Mouse (Mus musculus) hematopoietic multipotent progenitor cell, adult 10-12 weeks (in vitro differentiated cells): ENCODE measurements around the gene 4931428L18Rik. TPM values are rescaled to one million over a fixed set of nuclear protein-coding genes. Genes with fewer than 3 reads are reported as not detected.

Experiments
- polyA plus RNA-seq: library from polyadenylated mRNA; stranded (reverse); fragments of >175 nt; gene quantifications from 2 replicates; pipeline ENCODE4 v1.2.3, GENCODE M21; 2012; ENCODE audit warnings: low replicate concordance

4931428L18Rik gene
- polyA plus RNA-seq: not detected in 2 replicates

DNA sequence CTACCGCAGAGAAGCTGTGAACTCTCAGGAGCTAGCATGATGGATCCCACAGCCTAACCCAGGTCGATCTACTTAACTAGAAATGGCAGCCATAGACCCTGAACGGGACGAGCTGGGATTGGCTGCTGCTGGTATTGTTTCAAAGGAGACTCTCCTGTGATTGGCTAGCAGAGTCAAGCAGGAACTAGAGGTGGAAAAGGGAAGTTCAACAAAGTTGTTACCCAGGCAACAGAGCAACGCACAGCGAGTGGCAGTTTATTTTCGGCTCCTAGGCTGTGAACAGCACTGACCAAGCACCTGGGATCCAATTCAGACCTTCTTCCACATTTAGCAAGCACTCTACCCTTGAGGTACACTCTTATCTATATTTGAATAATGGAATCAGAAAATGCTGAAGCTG lies at the start of gene 4931428L18Rik, which contains the start of gene Pih1d3:
Gene 4931428L18Rik (minus strand): TSS at position 121 of the 400 bp plus-strand sequence.
Gene Pih1d3 (plus strand): TSS at position 275 of the 400 bp plus-strand sequence.

DNA sequence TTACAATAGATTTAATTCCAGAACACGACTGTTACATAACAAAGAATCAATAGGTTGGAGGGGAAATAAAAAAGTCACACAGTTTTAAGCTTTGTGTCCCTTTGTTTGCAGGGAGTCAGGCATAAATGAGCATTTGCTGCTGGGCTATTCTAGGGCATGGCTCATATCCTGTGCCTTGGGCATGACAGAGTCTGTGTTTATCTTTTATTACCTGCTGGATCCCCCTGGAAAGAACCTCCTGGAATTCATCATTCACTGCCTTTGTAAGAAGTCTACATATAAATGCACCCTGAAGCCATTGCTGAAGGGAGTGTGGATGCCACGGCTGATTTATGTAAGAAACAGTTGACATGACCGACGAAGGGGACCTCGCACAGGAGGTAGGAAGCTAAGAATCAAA lies 46.4 kb downstream of the 4931428L18Rik start, which contains the start of gene Lgsn:
Gene Lgsn (plus strand): TSS at position 301 of the 400 bp plus-strand sequence.

DNA sequence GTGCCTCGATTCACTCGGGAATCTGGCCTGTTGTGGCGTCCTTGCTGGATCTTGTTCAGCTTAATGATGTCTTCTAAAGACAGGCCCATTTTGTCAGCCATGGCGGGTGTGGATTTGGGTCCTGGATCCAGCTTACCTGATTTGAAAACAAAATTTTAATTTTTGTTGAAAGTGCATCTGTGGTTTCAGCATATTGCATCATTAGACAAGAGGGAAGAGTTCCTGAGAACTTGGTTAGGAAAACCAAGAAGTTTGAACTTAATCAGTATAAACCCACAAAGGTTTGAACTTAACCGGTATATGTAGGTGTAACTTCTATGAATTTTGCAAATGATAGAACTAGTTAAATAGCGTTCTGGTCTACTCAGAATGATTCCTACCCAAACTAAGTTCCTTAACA lies 244.6 kb downstream of the 4931428L18Rik start, which contains the start of gene AC153137.1:
Gene AC153137.1 (minus strand): TSS at position 101 of the 400 bp plus-strand sequence.

Other genes starting within 250 kb of the 4931428L18Rik start
- not detected in 2 replicates for gene AC153137.1, start 244.7 kb downstream of the 4931428L18Rik start, polyA plus RNA-seq
- gene Lgsn, start 46.3 kb downstream of the 4931428L18Rik start, polyA plus RNA-seq: not detected in 2 replicates
- gene Pih1d3, start 154 bp upstream of the 4931428L18Rik start, polyA plus RNA-seq: not detected in 2 replicates